Mouse (Mus musculus) heart, embryonic 14.5 days (tissue): Measurements from ENCODE around the gene Prdx6b. TPM values are rescaled to one million over a fixed set of nuclear protein-coding genes. Genes with fewer than 3 reads are reported as not detected.

ENCODE experiments used
- ATAC-seq: fragments of 200-750 bp; cut with Nextera tagmentation; 2 replicates; pipeline ENCODE4 v1.8.0; 2017; ENCODE audit warnings: low read depth, moderate TSS enrichment; ENCODE audit not compliant: insufficient number of reproducible peaks, insufficient read depth, low FRiP score
- H3K27ac ChIP-seq, 2 experiments: fragments of 200-500 bp in 1 of 2; fragments of 300-500 bp in 1 of 2; sonication (generic) in 1 of 2; replicated peaks in 1 of 2; 2 replicates each; pipeline ENCODE4 v1.5.1; 2012 to 2014; ENCODE audit warnings: low read depth in 2 of 2, low read length in 2 of 2, control low read depth in 1 of 2, mild to moderate bottlenecking in 1 of 2, mixed read lengths in 1 of 2; ENCODE audit not compliant: control insufficient read depth in 1 of 2, insufficient read depth in 1 of 2
- H3K27me3 ChIP-seq: fragments of 300-500 bp; sonication (generic); 2 replicates; pipeline ENCODE4 v1.6.1; 2014; ENCODE audit warnings: mild to moderate bottlenecking, low read length, control low read depth; ENCODE audit not compliant: control insufficient read depth, insufficient read depth
- H3K36me3 ChIP-seq: fragments of 300-500 bp; sonication (generic); 2 replicates; pipeline ENCODE4 v1.6.1; 2014; ENCODE audit warnings: mild to moderate bottlenecking, control low read depth, low read length, mixed read lengths; ENCODE audit not compliant: control insufficient read depth, insufficient read depth
- H3K4me1 ChIP-seq, 2 experiments: fragments of 200-500 bp in 1 of 2; fragments of 300-500 bp in 1 of 2; sonication (generic) in 1 of 2; 2 replicates each; pipeline ENCODE4 v1.6.1; 2012 to 2014; ENCODE audit warnings: low read length in 2 of 2, control low read depth in 1 of 2, mixed read lengths in 1 of 2; ENCODE audit not compliant: control insufficient read depth in 2 of 2, insufficient read depth in 2 of 2
- H3K4me2 ChIP-seq: fragments of 300-500 bp; sonication (generic); 2 replicates; pipeline ENCODE4 v1.6.1; 2014; ENCODE audit warnings: mild to moderate bottlenecking, low read length
- H3K4me3 ChIP-seq, 2 experiments: fragments of 200-500 bp in 1 of 2; fragments of 300-500 bp in 1 of 2; sonication (generic) in 1 of 2; 2 replicates each; pipeline ENCODE4 v1.5.1; 2012 to 2014; ENCODE audit warnings: low read length in 2 of 2, mild to moderate bottlenecking in 2 of 2, control low read depth in 1 of 2, low read depth in 1 of 2, moderate library complexity in 1 of 2; ENCODE audit not compliant: control insufficient read depth in 1 of 2, insufficient read depth in 1 of 2
- H3K9ac ChIP-seq: fragments of 300-500 bp; sonication (generic); 2 replicates; pipeline ENCODE4 v1.6.1; 2014; ENCODE audit warnings: mild to moderate bottlenecking, low read length
- H3K9me3 ChIP-seq: fragments of 300-500 bp; sonication (generic); 2 replicates; pipeline ENCODE4 v1.6.1; 2016; ENCODE audit warnings: low read length, control low read depth; ENCODE audit not compliant: control insufficient read depth
- WGBS: fragments of 180-500 bp; shearing (Covaris S2); extraction: QIAGEN DNeasy Blood & Tissue Kit; methylation state at CpG from one replicate; pipeline ENCODE4 v1.1.7; 2014; 5-methylcytosine and 5-hydroxymethylcytosine counted together
- polyA plus RNA-seq: library from polyadenylated mRNA; unstranded; fragments of >200 nt; fragmentation: Nextera tagmentation; extraction: Ambion mirVana; gene quantifications from 2 replicates; pipeline ENCODE4 v1.2.1, GENCODE M21; 2014

Prdx6b gene
- polyA plus RNA-seq, 1 experiment from 2014 or later = not detected

DNA sequence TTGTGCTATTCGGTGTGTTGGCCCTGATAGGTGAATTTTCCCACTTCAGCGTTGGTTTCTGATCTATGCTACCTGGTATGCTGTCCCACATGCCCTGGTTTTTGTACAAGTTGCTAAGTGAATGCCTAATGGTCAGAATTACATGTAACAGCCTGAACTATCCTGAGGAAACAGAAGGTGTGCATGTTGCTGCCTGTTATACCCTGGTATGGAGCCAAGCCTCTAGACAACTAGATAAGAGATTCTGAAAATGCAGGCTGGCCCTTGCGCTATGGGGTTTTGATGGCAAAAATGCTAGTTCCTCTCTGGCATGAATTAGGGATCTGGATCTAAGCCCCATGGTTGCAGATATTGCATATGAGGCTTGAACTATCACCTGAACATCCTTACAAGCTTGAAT lies 15.4 kb downstream of the Prdx6b start:
- Histone ChIP-seq H3K9me3 (no peaks in the 10 kb centered on the region), H3K27me3 (no peaks in the 10 kb centered on the region), H3K4me3 (no peak overlapping the region), H3K9ac (no peak overlapping the region), H3K36me3 (no peaks in the 10 kb centered on the region), H3K27ac (no peak overlapping the region), H3K4me1 (peaks cover 0 to 7% of the 10 kb centered on the region in 2 experiments; a peak in 2 of 4 replicates), H3K4me2 (no peak overlapping the region)
- ATAC-seq = no peak
- WGBS = 75% methylated on average over 3 of the region's 3 CpGs

DNA sequence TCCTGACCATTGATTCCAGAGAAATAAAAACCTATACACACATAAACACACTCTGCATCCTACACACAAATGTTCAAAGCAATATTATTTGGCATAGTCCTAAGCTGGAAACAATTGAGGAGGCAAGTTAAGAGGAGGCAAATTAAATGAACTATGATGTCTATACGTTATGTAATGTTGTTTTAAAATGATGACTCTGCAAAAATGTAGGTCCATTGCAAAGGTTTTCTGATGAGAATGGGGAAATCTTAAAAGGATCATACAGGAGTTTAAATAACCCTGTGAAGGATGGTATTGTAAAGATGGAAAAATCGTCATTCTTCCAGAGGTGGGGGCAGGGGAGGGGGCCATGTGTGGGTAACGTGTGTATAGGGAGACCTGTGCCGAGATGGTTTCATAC lies 17.5 kb downstream of the Prdx6b start:
- Histone ChIP-seq H3K4me2 (no peak overlapping the region), H3K27ac (no peak overlapping the region), H3K4me1 (peaks cover 0 to 9% of the 10 kb centered on the region in 2 experiments; a peak in 2 of 4 replicates), H3K36me3 (no peaks in the 10 kb centered on the region), H3K27me3 (no peaks in the 10 kb centered on the region), H3K4me3 (no peak overlapping the region), H3K9me3 (no peaks in the 10 kb centered on the region), H3K9ac (no peak overlapping the region)
- 64% methylated on average over 4 of the region's 4 CpGs for WGBS
- no peak for ATAC-seq

DNA sequence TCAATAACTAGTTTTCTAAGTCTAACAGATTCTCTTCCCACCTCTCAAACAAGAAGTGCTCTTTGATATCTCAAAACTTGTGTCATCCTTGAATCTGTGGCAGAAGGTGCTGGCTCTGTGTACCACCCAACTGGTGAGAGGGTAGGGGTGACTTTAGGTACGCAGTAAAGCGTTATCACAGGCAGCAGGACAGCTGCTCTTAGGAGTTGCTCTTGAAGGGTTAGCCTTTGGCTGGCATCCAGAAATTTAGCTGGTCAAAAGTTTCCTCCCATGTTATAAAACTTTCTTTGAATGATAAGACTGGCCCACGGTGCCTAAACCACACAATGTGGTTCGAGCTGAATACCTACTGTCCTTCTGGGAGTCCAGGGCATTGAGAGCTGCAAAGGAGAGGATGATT lies 18.5 kb downstream of the Prdx6b start:
- Histone ChIP-seq H3K4me2 (no peak overlapping the region), H3K4me1 (peaks cover 0 to 11% of the 10 kb centered on the region in 2 experiments; a peak in 2 of 4 replicates), H3K9me3 (no peaks in the 10 kb centered on the region), H3K27ac (no peak overlapping the region), H3K4me3 (no peak overlapping the region), H3K9ac (no peak overlapping the region), H3K36me3 (no peaks in the 10 kb centered on the region), H3K27me3 (no peaks in the 10 kb centered on the region)
- 22% methylated on average over 4 of the region's 4 CpGs for WGBS
- no peak for ATAC-seq

DNA sequence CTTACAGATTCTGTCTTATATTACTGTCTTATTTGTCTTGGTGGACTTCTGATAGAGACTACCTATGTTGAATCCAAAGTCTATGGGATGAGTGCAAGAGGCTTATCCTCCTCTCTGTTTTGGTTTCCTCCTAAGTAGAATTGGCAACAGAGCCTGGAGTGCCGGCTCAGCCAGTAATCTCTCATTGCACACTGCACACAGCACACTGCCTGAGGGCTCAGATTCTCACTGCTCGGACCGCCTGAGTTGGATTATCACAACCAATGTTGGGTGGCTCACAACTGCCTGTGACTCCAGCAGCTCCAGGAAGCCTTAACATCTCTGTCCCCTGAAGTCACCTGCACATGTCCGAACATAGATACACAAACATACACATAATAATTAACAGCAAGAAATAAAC lies 19.1 kb downstream of the Prdx6b start:
- Histone ChIP-seq H3K4me3 (no peak overlapping the region), H3K4me2 (no peak overlapping the region), H3K4me1 (peaks cover 0 to 16% of the 10 kb centered on the region in 2 experiments; a peak in 3 of 4 replicates), H3K27me3 (no peaks in the 10 kb centered on the region), H3K9ac (no peak overlapping the region), H3K27ac (no peak overlapping the region), H3K9me3 (no peaks in the 10 kb centered on the region), H3K36me3 (no peaks in the 10 kb centered on the region)
- WGBS = 65% methylated on average over 4 of the region's 4 CpGs
- no peak for ATAC-seq

DNA sequence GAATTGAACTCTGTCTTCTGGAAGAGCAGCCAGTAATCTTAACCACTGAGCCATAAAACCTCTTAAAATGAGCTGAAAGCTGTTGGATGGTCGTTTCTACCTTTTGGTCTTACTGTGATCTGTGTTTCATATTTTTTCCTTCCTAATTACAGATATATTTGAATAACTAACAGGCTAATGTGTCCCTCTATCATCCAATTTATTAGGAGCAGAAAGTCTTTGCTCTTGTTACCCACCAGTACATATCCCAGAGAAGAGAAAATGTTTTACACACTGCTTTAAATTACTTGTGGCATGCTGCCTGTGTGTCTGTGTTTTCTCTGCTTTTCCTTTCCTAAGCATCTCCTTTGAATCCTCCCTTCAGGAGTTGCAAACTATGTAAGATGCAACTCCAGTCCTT lies 21.9 kb downstream of the Prdx6b start:
- no peak for ATAC-seq
- H3K9me3 ChIP-seq = no peaks in the 10 kb centered on the region
- H3K27ac ChIP-seq = no peak overlapping the region
- H3K4me2 ChIP-seq = 0 out of 2 replicates have a peak overlapping the region, but pooled peaks have one; percentile 77
- H3K4me3 ChIP-seq = no peak overlapping the region
- WGBS = 54% methylated on average over 1 of the region's 1 CpGs
- peaks cover 0 to 22% of the 10 kb centered on the region in 2 experiments; a peak in 3 of 4 replicates for H3K4me1 ChIP-seq
- no peaks in the 10 kb centered on the region for H3K27me3 ChIP-seq
- no peak overlapping the region for H3K9ac ChIP-seq
- peaks cover 15% of the 10 kb centered on the region for H3K36me3 ChIP-seq

DNA sequence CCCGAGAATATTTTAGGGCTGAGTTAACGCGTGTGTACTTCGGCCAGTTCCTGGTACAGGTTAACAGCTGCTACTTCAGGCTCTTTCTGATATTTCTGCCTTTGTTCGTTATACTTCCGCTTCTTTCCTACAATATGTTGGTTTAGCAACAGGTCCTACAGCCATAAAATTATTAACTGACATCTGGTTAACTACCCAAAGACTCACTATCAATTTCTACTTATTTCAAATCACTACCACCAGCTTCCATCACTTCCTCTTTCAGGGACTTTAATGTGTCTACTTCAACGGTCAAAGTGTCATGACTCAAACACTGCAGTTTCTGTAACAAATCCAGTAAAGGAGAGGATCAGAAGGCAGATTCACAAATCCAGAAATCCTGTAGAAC lies 22.6 kb downstream of the Prdx6b start:
- Histone ChIP-seq H3K4me1 (peaks cover 0 to 22% of the 10 kb centered on the region in 2 experiments; a peak in 3 of 4 replicates), H3K4me3 (peak overlapping the region; percentile 82 to 83), H3K9ac (peak overlapping the region; percentile 91), H3K9me3 (no peaks in the 10 kb centered on the region), H3K4me2 (peak overlapping the region; percentile 77), H3K36me3 (peaks cover 21% of the 10 kb centered on the region), H3K27me3 (no peaks in the 10 kb centered on the region), H3K27ac (peak overlapping the region; percentile 61 to 90; a peak in 3 of 4 replicates)
- WGBS = 42% methylated on average over 7 of the region's 7 CpGs
- ATAC-seq = no peak

DNA sequence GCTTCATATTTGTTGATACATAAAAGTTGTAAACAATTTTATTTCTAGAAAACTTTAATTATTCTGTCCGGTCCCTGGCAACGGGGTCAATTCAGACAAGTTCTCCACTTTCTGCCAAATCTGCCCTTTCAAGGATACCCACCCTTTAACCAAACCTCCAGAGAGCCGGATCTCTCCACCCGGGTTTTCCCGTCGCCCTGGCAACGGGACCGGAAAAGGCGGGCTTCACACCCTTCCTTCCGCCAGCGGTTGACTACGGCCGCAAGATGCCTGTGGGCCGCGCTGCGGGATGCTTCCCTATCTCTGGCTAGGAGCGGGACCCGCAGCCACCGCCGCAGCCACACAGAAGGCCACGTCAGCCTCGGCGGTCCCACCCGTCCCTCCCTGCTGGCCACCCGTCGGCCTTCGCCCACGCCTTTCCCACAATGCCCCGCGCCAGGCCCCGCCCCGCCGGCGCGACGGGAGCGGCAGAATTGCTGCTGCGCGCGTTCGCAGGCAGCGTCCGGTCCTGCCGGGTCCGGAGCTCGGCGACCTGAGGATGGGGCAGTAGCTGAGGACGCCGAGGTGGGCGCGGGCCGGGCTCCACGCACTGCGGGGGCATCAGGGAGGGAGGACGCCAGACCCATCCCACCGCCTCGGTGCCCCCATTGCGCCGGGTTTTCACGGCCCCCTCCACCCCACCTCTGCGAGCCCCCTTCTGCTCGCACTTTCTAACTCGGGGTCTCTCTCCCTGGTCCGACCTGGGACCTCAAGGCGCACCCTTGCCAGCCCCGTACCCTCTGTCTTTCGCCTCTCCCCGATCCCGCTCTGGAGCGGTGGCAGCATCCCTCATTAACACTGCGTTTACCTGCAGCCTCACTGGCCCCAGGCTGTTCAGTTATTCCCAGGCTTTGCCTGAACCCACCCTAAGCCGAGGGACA lies 23.2 kb downstream of the Prdx6b start, which contains the start of gene Dnajc10:
Gene Dnajc10 (plus strand): TSS at position 225 of the 920 bp plus-strand sequence.
- no peaks in the 10 kb centered on the region for H3K9me3 ChIP-seq
- H3K4me1 ChIP-seq = peaks cover 0 to 22% of the 10 kb centered on the region in 2 experiments; a peak in 3 of 4 replicates
- peak within 1 kb of the TSS; percentile 82 to 83 for H3K4me3 ChIP-seq
- under 1% methylated on average over 72 of the region's 72 CpGs for WGBS
- ATAC-seq = peak; percentile 88
- H3K27me3 ChIP-seq = no peaks in the 10 kb centered on the region
- peak within 1 kb of the TSS; percentile 61 to 90 for H3K27ac ChIP-seq
- H3K9ac ChIP-seq = peak within 1 kb of the TSS; percentile 91
- H3K4me2 ChIP-seq = peak within 1 kb of the TSS; percentile 77
- peaks cover 26% of the 10 kb centered on the region for H3K36me3 ChIP-seq
